Mouse (Mus musculus) megakaryocyte, adult 5-6 weeks (primary cell): ENCODE results near the gene 4933424G06Rik. TPM values are rescaled to one million over a fixed set of nuclear protein-coding genes. Genes with fewer than 3 reads are reported as not detected.

Experiments
- ATAC-seq: 2 replicates; pipeline ENCODE4 v1.8.0; 2016; ENCODE audit warnings: mild to moderate bottlenecking, inconsistent platforms; ENCODE audit not compliant: poor library complexity, severe bottlenecking
- total RNA-seq, 2 experiments: library from RNA; stranded (forward) in 1 of 2; stranded (reverse) in 1 of 2; fragments of 153-499, 151-499 nt in 1 of 2; fragments of 221-1000, 200-1000 nt in 1 of 2; gene quantifications; 2 replicates each; pipeline versions ENCODE4 v1.2.3 to v1.2.4; 2015 to 2017

The 4933424G06Rik gene
- total RNA-seq, 2 experiments from 2014 or later, result 0.33 TPM; not detected in 1

DNA sequence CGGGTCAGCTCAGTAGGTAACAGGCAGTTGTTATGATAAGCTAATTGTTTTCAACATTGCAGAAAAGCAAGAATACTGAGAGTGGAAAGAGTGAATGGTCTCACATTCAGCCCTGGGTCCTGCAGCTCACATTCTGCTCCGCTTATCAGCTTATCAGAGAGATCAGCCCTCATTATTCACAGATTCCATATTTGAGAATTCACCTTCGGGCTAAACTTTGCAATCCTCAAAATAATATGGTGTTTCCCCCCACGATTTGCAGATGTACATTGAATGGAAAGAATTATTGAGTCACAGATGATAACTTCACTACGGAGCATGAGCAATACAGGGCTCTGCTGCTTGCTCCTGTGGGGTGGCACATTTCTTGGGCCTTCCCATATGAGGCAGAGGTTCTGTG is 58.8 kb downstream of the 4933424G06Rik start:
- ATAC-seq, result no peak

DNA sequence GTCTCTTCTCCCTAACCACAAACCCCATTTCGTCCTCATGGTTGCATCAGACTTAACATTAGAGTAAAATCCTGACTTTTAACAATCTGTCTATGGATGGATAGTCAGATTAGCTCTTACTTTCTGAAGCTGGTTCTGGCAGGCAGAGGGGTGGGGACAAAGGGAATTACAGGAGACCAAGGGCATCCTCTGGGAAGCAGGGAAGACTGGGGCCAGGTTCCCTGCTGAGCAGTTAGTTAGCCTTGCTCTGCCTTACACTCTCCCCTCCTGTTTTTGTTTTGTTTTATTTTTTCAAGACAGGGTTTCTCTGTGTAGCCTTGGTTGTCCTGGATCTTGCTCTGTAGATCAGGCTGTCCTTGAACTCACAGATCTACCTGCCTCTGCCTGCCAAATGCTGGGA is 60.0 kb downstream of the 4933424G06Rik start:
- no peak for ATAC-seq

DNA sequence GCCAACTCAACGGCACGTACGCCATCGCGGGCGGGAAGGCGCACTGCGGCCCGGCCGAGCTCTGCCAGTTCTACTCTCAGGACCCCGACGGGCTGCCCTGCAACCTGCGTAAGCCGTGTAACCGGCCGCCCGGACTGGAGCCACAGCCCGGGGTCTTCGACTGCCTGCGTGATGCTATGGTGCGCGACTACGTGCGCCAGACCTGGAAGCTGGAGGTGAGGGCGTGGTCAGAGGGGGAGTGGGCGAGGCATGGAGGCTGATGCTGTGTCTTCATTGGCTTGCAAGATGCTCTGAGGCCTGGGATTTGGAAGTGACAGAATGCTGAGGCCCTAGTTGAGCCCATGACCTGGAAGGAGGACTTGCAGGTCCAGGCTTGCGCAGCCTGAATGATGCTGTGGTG is 61.0 kb downstream of the 4933424G06Rik start:
- no peak for ATAC-seq

DNA sequence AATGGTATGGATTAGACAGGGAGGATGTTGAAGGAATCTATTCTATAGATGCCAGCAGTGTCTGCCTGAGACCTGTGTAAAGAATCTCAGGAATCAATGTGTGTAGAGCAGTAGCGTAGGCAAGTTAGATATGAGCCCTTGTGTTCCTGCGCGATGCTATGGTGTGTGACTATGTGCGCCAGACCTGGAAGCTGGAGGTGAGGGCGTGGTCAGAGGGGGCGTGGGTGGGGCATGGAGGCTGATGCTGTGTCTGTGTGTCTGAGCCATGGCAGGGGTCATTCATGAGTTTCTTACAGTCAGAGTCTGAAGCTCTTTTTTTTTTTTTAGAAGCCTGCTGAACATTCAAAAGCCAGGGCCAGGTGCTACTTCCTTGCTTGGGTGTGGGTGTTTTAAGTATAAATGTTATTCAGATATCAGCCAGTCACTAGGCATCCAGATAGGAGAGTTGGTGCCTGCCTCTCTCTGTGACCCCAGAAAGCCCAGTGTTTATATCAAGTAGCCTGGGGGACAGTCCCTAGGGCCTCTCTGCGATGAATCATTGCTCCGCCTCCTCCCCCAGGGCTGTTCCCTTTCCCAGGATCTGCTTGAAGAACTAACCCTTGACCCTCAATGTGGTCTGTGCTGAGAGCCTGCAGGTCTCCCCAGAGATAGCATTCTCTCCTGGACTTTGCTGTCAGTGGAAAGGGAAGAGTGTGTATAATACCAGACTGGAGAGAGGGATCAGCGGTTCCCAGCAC is 62.4 kb downstream of the 4933424G06Rik start:
- no peak for ATAC-seq

DNA sequence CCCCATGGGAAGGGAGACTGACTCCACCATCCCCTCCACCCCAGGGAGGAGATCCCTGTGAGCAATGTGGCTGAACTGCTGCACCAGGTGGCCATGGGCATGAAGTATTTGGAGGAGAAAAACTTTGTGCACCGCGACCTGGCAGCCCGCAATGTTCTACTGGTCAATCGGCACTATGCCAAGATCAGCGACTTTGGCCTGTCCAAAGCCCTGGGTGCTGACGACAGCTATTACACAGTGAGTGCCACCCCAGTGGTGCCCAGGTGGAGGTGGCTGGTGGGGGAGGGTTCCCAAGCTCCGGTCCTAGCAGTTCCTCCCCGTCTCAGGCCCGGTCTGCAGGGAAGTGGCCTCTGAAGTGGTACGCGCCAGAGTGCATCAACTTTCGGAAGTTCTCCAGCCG is 70.8 kb downstream of the 4933424G06Rik start:
- ATAC-seq, result no peak

DNA sequence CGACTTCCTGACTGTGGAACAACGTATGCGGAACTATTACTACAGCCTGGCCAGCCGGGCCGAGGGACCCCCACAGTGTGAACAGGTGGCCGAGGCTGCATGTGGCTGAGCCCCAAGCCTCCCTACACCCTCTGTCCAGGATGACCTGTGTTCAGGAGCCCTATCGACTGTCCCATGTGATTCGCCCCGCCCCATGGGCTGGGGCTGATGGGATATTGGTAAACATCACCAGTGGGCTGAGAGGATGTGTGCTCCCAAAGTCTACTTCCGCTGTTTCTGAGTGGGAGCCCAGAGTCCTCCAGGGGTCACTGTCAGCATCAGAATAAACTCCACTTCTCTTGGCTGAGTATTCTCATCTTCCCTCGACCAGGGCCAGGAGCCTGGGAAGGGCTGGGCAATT is 72.5 kb downstream of the 4933424G06Rik start:
- ATAC-seq, result no peak

DNA sequence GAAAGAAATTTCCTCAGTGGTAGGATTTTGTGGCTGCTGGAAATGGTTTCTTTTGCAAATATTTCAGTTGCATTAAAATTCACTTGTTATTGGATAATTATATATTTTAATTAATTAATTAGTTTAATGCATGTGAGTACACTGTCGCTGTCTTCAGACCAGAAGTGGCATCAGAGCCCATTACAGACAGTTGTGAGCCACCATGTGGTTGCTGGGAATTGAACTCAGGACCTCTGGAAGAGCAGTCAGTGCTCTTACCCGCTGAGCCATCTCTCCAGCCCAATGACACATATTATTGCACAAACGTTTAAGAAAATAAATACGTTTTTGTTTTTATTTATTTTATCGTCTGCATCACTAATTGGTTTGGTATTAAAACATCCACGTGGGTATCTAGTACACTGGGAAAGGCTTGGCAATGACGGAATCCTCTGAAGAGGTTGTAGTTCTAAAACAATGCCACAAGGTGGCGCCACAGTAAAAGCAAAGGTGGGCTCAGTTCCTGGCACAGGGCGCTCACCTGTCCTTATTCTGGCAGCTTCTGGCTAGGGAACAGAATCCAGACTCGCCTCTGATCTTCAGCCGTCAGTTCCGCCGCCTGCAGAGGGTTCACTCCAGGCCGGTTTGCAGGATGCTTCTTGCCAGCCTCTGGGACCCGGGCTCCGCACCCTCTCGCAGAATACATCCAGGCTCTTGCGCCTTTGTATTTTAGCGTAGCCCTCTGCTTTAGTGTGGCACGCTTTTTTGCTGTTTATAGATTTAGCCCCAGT is 74.6 kb downstream of the 4933424G06Rik start:
- ATAC-seq, result peak; percentile 72

DNA sequence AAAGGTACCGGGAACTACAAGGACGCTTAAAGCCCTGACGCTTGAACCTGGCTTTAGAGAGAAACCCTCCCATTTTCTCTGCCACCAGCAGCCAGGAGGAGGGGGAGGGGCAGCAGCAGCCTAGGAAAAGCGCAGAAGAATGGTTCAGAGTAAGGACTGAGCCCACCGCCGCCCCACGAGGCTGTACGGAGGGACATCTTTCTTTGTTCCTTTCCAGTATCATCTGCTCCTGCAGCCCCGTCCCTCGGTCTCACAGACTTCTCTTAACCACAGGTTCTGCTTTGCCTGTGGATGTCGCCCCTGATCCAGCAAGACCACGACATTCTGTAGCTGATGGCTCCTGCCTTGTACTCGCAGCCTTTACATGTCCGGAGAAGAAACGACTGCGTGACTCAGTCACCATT is 75.3 kb downstream of the 4933424G06Rik start:
- ATAC-seq, result no peak

DNA sequence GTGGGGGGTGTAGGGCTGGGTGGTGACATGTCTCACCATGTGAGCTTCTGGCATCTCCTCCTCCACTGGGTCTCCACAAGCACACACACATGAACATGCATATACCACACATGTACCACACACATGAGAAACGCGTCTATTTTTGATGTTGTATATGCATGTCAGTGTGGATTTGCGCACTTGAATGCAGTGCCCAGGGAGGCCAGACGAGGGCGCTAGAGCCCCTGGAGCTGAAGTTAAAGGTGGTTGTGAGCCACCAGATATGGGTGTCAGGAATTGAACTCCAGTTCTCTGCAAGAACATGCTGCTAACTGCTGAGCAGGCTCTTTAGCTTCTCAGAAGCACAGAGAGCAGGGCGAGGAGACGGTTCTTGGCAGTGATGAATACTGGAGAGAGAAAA is 76.4 kb downstream of the 4933424G06Rik start:
- ATAC-seq, result no peak

DNA sequence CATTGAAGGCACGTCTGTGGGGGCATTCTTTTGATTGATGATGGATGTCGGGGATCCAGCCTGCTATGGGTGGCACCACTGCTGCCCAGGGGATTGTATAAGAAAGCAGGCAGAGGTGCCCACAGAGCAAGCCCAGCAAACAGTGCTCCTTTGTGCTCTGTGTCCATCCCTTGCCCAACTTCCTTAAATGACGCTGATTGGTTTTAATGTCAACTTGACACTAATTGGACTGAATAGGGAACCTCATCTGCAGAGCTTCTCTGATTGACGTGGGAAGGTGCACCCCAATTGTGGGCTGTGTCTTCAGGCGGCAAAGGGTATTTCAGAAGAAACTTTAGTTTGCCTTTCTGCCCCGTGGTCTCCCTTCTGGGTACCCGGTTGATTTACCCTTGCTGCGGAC is 79.5 kb downstream of the 4933424G06Rik start:
- peak; percentile 38; the same call in 1 of the 2 replicates for ATAC-seq

DNA sequence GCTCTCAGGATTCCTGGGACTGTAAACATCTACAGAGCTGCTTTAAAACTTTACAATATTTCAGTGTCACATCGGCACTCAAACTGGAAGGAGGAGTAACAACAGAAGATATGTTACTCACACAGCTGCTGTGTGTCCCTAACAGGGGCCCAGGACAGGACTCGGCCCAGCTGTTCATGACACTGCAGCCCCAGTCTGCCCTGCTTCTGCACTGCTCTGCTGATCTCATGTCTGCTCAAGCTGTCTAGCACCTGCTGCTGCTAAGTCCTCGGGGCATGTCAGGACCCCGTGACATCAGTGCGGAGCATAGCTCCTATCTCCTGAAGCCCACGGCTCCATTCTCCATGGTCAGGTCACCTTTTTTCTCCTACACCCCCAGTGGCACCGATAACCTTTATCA is 86.8 kb downstream of the 4933424G06Rik start:
- ATAC-seq, result no peak

DNA sequence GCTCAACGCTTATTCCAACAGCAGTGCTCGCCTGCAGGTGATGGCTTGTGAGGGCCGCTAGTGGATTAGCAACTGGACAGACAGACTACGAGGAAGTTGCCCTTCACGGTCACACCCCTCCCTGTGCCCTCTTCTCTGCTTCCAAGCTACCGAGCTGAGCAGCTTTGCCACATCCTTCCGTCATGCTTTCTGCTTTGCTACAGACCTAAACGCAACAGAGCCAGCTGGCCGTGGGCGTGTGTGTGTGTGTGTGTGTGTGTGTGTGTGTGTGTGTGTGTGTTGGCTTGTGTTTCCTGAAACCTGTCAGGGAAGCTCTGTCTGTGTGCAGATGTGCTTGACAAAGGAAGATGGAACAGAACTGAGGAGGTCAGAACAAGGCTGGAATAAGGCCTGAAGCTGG is 87.5 kb downstream of the 4933424G06Rik start:
- ATAC-seq, result peak; percentile 63

DNA sequence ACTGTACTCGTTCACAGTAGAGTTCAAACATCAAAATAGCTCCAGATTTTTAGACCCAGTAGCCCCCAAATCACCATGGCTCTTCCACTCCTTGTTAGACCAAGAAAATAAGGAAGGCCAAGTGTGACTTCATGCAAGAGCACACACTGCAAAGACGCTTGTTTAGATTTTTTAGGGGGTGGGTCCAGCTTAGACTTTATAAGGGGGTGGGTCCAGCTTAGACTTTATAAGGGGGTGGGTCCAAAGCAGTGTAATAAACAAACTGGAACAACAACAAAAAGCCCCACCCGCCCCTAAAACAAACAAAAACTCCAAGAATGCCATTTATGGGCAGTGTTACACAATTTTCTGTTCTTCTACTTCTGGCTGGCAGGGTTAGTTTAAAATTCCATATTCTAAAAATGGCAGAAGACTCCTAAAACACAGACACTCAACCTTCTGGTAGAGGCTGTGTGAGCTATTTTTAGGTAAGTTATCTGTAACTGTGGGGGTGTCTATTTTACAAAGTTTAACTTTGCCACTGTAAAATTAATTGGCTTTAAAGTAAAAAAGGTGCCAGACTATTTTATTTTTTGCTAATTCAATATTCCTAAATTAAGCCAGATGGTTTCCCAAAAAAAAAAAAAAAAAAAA is 90.5 kb downstream of the 4933424G06Rik start:
- ATAC-seq, result no peak

DNA sequence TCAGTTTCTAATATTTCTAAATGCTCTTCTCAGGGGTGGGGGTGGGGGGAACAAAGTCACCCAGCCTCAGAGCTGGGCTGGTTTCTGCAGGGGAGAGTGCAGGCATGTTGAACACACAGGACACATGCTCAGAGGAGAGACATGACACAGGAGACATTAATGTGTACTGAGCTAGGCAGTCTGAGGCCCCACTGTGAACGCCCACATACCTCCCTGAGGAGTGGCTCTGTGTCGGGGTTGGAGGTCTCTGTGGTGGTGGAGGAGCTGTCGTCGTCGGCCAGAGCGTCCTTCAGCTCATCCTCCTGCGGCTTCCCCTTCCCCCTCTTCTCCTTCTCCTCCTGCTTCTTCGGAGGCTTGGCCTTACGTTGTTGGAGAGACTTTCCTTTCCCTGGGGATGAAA is 94.3 kb downstream of the 4933424G06Rik start:
- ATAC-seq, result no peak

DNA sequence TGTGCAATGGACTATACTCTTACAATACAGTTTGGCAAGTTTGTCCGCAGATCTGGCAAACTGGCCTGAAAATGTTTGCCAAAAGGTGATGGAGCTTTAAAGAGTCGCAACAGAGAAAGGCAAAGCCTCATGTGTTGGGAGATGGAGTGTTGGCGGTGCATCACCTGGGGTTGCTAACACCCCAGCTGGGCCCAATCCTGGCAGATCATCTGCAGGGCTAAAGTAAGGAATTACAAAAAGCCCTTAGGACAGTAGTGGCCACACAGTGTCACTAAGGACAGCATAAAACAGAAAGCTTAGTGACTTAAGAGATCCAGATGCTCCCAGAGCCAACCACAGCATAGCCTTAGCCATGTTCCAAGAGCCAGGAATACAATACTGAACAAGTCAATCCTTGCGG is 94.9 kb downstream of the 4933424G06Rik start:
- no peak for ATAC-seq

DNA sequence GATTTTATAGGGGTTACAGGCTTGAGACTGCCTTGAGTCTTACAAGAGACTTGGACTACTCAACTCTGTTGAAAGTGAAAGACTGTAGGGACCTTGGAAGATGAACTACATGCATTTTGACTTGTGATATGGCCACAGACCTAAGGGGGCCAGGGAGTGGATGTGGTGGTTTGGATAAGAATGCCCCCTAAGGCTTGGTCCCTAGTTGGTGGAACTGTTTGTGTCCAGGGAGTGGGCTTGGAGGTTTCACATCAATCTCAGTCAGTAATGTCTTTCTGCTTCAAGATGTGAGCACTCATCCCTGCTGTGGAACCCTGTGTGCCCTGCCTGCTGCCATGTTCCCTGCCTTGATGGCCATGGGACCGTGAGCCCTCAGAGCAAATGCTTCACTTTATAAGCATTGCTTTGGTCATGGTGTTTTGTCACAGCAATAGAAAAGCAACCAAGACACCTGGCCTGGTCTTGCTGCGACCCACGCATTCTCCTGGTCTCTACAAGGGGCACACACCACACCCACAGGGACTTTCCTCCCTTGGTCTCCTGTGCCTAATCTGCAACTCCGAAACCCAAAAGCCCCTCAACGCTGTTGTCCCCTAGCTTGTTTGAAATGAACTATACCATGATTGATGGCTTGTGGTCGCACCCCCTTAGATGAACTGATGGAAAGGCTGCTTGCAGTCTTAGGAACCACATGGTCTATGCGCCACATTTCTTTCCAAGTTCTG is 96.4 kb downstream of the 4933424G06Rik start:
- ATAC-seq, result no peak

DNA sequence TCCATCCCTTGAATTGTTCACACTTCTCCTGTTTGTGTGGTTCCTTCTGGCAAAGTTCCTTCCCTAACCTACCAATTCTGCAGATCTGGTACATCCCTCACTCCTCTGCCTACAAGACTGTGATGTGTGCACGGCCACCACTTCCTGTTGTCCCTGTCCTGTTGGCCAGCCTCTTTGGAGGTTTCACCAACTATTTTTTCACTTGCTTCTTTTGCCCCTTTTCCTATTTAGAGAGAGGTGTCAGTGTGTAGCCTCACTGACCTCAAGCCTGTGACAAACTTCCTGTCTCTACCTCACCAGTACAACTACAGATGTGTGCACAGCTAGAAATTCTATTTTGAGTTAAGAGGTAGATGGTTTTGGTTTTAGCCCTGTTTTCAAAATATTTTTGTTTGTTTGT is 97.1 kb downstream of the 4933424G06Rik start:
- peak; percentile 40 for ATAC-seq
